Mouse (Mus musculus): ENCODE data around the gene Gucy1b2.

Gene Gucy1b2

DNA sequence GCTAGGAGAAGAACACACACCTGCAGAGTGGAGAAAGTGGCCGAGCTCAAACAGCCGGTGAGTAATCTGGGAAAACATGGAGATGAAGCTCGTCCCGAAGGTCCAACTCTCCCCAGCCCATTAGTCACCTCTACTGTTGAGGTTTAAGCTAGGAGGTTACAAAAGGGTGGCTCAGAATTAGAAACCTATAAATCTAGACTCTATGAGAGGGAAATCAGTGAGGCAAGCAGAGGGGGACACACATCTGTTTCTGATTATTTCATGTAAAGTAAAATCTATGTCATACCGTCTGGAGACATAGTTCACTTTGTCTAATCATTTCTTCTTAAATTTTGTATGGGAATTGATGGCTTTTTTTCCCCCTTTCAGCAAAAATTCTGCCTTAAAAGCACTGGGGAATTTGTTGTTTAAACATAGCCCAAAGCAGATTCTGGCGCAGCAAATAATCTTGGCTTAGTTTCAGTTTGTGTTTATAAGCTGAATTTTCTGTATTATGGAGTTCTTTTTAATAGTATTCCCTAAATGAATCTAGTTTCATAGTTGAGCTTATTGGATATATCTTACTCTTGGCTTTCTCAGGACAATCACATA lies 12.2 kb downstream of the Gucy1b2 start:
- DNase-seq, result no peak

DNA sequence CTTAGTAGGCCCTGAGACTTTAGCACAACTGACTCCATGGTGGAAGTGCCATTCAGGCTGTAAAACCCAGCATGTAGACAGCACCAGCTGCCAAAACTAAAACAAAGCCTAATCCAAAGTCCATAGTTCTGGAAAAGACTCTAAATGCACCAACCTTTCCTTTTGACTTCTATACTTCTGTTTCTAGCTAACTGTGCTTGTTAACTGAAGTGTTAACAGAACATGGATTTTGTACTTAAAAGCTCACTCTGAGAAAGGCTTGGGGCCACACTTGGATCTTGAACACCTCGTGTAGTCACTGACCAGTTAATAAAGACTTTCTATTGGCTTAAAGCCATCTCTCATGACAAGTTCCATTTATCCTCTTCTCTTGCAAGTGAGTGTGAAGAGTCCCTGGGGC lies 13.1 kb downstream of the Gucy1b2 start:
- no peak for DNase-seq

DNA sequence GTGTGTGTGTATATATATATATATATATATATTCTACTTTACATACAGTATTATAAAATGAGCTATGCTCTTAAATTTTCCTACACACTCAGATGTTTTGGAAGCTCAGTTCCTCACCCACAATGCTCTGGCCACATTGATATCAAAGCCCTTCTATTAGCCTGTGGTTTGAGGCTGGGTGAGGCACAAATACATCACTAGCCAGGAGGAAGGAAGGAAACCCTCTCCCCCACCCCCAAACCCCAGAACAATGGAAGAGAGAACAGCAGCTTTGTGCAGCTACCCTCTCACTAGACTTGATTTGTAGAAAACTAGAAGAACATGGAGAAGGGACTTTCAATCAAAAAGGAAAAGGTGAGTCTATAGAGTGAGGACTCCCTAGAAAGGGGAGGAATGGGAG lies 16.1 kb downstream of the Gucy1b2 start:
- DNase-seq, result no peak

DNA sequence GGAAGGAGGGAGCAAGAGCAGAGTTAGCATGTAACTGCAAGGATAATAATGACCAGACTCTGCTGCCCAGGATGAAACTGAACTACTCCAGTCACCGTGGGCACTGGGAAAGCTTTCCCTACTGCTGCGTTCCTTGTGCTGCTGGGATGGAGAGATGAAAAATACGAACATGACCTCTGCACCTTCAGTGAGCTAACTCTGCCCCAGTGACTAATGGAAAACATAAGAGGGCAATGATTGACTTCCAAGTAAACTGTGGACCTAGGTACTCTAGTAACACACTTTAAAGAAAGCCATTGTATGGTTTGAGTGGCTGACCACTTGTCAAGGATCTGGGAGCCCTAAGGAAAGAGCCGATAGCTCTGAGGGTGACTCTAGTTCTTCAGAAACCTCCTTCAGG lies 17.9 kb downstream of the Gucy1b2 start:
- DNase-seq, result no peak

DNA sequence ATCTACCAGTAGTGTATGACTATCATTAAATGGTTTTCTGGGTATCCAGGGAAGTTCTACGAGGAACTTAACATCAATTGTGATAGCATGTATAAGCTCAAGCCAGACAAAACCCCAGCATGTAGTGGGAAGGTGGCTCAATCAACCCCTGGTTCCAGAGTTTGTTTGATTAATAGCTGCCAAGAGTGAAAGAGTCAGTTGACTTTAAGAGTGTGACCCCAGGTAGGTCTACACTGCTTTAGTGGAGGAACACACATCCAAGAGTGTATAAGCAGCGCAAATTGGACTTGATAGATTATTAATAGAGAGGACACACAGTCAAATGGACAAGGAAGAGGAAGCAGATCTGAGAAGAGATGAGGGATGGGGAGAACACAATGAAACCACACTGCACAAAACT lies 18.3 kb downstream of the Gucy1b2 start:
- DNase-seq, result no peak

DNA sequence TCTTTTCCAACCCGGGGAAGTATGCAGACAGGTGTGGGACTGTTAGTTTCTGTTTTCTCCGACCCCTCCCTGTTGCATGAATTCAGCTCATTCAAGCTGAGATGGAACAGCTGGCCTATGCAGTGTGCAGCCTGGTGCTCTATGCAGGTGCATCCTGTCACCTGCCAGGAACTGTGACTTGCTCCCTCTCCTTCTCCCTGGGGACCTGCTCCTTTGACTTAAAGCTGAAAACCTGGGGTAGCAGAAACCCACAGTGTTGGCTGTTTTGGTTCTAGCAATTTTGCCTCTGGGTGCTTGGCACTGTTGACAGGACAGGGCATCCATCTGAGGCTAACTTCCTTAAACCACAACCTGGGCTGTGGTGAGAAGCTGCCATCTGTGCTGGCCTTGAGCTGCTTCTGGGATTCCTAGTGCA lies 30.8 kb downstream of the Gucy1b2 start:
- no peak for DNase-seq

DNA sequence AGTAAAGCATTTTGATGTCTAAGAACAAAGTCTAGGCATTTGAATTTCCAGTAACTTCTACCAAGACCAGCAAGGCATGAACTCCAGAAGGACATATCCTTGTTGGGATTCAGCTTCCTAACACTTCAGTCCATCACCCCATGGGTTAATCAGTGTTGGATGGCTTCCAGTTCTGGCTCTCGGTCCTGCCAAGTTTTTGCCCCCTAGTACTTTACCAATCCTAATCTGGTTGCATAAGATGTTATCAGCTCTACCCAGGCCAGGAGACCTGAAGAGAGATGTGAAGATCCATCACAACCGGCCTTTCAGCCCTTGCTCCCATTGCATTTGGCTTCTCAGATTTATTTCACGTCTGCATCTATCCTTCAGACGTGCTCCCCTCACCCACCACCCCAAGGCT lies 33.8 kb downstream of the Gucy1b2 start:
- no peak for DNase-seq

DNA sequence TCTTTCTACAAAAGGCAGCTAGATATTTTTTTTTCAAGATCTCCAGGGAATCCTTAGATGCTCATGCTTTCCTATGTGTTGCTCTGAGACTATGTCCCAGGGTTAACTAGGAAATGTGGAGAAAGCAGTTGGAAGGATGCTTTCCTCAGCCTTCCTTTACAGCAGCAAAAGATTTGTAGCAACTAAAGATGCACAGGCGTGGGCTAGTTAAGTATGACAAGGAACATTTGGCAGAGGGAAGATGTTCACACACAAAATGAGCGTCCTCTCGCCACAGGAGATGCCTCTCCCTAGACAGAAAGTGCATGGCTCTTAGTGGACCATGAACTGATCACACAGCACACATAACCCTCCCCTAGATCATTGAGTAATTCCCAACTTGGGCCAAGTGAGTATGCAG lies 38.6 kb downstream of the Gucy1b2 start:
- no peak for DNase-seq

DNA sequence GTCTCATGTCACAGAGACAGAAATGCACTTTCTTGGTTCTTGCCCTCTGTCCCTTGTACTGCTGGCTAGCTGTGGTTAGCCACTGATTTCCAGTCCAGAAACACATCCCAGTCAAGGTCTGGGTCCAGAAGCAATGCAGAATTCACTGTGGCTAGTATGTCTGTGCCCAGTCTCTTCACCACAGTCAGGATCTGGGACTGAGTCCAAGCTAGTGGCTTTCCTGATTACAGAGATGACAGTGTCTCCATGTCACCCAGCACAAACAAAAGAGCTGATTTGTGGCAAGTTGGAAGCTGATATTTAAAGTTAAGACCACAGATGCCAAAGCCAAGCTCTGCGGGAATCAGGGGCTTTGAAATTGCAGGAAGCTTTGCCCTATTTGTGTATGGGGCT lies 39.4 kb downstream of the Gucy1b2 start:
- DNase-seq, result peak; percentile 50

DNA sequence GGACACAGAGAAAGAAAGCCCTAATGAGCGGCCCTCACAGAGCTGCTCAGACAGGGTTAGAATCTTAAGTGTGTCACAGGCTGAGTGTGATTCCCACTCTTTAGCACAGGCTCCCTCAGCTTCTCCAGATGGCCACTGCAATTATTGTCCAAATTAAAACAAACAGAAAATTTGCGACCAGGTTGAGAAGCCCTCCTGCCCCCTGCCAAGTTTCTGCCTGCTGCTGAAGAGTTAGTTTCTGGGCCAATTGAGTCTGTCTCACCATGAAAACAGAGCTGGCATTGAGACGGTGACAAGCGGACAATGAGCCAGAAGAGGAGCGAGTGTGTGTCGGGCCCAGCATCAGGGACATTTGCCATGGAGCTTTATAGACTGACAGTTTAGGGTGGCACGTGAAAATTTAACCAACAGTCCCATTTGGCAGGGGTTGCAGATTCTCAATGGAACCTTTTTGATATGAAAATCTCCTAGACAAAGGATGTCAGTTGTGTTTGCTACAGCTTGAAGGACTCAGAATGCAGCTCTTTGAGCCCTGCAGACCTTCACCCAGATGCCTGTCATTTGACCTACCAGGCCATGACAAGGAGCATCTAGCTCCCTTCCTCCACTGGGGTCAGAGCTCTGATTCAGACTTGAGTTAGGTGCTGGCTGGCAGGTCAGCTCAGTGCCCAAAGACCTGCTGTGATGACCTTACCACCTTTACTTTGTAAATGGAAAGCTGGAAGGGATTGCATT lies 39.9 kb downstream of the Gucy1b2 start:
- no peak for DNase-seq

DNA sequence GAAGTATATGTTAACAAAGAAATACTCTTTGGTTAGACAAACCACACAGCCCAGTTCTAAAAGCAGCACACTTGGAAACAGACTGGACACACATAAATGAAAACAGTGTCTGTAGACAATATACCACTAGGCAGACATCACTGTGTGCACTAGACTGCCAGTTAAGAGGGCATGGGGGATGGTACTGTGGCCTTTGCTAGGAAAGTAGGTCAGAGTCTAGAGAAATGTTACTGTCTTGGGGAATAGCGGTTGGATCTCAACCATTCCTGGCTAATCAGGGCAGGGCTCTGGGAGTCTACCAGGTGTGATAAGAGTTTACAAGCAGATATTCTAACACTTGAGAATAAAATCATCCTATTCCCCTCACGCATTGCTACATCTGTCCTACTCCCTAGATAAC lies 60.7 kb downstream of the Gucy1b2 start:
- no peak for DNase-seq

DNA sequence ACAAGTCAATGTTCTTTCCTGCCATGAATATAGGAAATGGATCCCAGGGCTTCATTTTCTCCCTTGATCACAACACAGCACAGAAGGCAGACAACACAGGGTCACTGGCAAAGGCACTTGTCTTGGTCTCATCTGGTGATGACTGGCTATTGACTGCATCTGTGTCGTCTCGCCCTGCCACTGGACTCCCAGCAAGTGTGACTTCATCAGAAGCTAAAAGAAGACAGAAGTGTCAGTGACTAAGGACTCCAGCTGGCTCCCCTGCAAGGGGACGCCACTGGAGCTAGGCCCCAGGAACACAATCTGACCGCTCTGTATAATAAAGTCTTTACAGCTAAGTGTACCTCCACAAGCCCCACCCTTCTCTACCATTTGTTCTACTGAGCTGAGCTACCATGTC lies 63.3 kb downstream of the Gucy1b2 start:
- no peak for DNase-seq

DNA sequence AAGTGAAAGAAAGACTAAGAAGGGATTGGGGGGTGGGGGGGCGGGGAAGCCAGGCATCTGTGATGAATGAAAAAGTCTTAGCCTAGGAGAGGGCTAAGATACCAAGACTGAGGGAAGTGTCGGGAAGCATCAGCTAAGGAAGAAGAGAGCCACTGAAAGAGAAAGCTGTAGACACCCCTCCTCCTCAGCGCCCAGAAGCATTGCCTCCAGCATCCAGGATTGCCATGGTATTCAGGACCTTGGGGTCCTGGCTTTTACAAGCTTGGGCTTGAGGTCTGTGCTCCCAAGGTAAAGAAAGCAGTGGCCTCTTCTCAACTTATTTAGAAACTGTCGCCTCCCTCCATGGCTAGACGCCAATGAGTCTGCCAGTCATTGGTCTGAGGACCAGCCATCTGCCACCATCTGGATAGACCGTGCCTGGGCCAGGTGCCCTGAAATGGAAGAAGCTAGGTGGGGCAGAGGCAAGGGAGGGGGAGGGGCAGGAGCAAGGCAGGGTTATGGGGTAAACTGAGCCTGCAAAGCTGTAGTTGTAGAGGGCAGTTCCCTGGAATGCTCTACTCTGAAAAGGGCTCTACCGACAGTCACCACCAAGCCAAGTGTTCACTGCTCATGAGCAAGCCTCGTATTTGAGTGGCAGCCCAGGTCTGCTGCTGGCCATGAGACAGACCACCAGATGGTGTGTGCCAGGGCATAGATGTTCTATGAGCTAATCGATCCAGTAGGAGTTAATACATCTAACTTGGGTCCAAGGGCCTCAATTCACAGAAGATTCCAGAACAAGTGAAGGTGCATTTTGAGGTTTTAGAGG lies 66.2 kb downstream of the Gucy1b2 start:
- DNase-seq, result no peak

DNA sequence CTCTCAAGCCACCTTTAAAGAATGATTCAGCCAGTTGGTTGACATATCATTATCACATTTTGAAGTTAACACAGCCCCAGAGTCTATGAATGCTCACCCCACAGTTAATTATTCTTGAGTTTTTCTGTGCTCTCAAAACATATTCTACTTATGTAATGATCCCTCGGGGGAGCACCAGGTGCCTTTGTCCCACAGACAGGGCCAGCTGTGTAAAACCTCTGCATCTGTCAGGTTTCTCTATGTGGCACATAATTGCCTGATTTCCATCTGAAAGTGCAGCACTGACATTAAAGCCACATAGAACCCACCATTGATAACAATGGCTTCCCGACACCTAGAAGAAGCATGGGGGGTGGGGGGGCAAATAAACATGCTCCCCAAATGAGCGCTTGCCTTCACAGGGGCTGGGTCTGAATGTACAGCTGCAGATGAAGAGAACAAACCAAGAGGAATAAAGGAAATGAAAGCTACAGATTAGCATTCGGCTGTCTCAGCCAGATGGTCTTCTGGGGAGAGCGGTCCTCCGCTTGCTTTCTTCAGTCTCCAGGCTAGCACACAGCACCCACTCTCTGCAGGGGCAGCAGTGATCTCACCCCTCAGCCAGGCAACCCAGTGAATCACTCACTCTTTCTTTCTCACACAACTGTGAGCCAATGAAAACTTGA lies 66.9 kb downstream of the Gucy1b2 start:
- no peak for DNase-seq

DNA sequence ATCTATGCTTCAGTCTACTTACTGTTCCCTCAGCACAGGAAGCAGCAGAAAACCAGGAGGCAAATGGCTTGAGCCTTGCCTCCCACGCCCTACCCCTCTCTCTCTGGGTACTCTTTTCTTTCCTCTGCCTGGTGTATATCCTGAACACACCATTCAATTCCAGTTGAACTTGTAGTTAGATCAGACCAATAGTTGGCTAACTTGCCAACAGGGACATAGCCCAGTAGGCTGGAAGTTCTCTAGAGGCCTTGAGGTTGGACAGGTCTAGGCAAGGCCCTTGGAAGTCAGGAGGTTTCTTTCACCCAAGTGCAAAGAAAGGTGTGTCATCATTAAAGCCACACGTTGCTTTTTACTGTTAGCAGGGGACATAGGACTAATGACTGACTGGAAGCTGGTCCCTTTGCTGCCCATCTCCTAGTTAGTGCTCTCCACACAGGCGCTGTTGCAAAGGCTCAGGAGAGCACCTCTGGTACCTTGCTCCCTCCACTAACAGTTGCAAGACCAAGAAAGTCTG lies 72.2 kb downstream of the Gucy1b2 start:
- no peak for DNase-seq

DNA sequence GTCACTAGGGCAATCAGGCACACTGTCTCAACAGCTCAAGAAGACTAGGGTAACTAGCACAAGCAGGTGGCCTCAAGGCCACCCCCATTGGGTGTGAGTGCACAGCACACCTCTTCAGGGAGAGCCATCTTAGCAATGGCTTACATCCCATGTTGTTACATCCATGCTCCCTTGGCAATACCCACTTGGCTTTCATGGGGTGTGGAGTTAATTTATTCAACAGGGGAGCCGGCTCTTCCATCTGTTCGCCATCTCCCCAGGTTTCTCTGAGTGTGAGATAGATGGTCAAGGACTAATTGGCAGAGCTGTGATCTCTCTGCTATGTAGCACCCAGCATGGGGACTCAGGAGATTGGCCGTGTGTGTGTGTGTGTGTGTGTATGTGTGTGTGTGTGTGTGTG lies 73.0 kb downstream of the Gucy1b2 start:
- DNase-seq, result no peak

DNA sequence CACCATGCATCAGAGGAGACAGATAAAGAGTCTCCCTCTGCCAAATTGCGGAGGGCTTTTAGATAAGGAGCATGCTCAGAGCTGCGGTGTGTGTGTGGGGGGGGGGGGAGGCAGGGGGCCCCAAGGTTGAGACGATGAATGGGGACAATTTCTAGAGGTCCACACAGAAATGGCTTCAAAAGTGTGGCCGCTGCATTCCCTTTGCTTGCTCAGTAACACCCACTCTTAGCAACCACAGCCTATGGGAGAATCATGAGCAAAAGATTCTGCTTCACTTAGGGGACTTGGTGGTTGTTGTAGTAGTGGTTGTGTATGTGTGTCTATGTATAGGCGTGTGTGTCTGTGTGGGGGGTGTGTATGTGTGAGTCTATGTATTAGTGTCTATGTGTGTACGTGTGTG lies 75.5 kb downstream of the Gucy1b2 start:
- DNase-seq, result no peak

DNA sequence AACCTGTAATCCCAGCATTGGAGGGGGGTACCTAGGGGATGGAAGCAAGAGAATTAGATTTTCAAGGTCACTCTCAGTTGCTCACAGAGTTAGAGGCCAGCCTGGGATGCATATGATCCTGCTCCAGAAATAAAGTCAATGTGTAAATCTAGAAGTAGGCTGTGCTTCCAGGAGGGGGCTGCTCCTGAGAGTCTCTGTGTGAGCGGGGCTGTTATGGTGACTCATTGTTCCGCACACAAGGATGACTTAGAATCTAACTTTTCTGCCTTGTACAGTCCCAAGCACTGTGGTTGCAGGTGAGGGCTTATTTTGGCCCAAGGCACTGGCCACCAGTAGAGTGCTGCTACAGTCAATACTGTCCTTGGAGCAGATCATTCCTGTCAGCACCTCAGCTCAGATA lies 76.7 kb downstream of the Gucy1b2 start:
- no peak for DNase-seq

DNA sequence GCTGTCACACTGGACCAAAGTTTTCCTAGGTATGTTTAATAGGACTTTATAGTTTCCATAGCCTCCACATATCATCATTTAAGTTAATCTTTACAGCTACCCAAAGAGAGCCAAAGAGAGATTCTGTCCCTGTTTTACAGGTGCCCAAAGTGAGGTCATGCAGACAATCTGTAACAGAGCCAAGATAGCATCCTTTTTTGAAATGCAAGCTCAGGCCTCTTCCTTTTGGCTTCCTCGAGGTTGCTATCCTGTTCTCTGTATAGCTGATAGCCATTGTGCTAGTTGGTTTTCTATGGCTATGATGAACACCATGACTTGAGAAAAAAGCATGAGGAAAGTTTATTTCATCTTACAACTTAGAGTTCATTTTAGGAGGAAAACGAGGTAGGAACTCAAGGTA lies 80.0 kb downstream of the Gucy1b2 start:
- DNase-seq, result no peak

DNA sequence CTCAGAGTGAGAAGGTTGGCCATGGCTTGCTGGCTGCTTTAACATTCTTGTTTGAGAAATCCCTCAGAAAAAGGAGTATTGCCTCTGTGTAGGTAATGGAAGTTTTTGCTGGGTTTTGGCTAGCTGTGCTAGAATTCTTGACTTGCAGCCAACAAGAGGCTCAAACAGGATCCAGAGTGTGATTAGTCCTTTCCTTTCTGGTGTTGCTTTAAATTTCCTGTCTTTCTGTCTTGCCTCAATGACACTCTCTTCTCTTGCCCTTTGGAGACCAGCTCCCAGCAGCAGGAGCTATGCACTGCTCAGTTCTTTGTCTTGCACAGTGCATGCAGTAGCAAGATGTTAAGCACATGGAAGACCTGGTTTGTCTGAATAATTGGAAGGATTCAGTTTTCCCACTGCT lies 80.4 kb downstream of the Gucy1b2 start:
- DNase-seq, result peak; percentile 32

DNA sequence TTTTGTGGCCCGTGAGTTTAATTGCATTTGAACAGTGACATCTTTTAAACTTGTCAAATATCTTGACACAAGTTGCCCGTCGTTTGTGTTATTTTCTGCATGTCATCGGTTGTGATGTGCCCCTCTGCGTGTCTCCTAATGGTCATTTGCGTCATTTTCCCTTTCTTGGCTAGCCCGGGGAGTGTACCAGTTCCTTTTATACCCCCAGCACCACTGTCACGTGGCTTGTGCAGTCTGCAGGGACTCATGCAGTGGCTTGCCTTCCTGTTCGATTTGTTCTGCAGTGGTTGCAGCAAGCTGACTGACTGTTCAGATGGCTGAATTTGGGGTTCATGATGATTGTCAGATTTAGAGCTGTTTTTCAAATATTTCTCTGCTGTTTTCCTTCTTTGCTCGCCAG lies 82.1 kb downstream of the Gucy1b2 start:
- no peak for DNase-seq

DNA sequence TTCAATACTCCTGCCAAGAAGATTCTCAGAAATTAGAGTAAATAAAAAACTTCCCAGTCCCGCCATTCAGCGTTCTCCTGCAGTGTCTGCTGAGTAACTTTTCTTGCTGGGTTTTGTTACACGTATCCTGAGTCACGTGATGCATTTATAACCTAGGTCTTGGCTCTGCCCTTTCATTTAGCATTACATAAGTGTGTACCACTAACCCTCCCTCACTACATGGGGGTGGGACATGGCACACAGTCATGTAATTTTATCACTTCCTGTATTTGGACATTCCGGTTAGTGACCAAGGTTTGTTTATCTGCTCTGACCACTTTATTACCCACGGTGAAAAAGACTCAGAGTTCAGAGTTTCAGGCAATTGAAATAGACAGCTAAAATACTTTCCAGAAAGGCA lies 85.3 kb downstream of the Gucy1b2 start:
- peak; percentile 65 for DNase-seq

DNA sequence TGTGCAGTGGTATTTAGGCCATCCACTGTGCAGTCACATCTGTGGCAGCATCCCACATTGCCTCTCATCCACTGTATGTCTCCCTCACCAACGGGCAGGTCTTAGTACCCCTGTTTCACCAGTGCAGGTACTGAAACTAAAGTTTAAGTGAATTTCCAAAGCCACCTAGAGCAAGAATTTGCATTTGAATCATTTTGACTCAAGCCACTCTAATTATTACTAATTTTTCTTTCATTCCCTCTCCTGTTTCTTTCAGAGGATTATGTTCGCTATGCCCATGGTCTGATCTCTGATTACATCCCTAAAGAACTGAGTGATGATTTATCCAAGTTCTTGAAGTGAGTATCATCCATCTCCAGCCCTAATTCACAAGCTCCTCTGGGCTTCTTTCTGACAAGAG lies 92.3 kb downstream of the Gucy1b2 start:
- no peak for DNase-seq

Measured in lung, postnatal 14 days (tissue).